In the genomic region with DNA sequence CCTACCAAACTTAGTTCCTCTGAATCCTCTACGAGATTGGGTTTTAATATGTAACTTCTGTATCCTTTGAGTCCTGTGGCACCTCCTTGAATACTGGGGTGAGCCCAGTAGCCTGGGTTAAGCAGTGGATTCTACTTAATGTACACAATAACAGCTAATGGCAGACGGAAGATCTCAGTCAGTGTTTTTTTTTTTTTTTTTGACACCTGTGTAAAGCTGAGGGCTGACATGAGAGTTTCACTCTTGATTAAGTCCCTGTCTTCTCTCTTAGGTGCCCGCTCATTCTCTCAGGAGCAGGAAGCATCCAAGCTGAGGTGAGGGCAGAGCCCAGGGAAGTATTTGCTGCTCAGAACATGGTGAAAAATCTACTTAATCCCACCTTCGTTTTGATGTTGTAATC, we compare ENCODE assay signal across 25 mouse cellular contexts.
"Had no signal": no experiment of that assay in that cellular context is flagged by ENCODE, and none has a peak within 500 bp of the region (broad histone marks: within the 10 kb centered on the region; RNA-seq: fewer than 3 reads in every experiment).

No protein-coding gene starts in this region.

- H3K4me1 ChIP-seq: heart, embryonic 12.5 days; hindbrain, embryonic 15.5 days; intestine, embryonic 15.5 days; kidney, embryonic 15.5 days; limb, embryonic 13.5 days; limb, embryonic 15.5 days; liver, embryonic 12.5 days had no signal

- DNase-seq: gastrocnemius, adult 2 months; gastrocnemius, postnatal 10 days; gastrocnemius, postnatal 25 days; heart, adult 2 months; heart, postnatal 10 days; heart, postnatal 4 days; kidney, adult 11 months; kidney, adult 2 months; kidney, adult 9 months; kidney, postnatal 14 days; kidney, postnatal 36 days; layer of hippocampus, adult 9-11 months; layer of hippocampus, postnatal 36 days; left cerebral cortex, postnatal 4 days had no signal

- H3K4me2 ChIP-seq: heart, embryonic 12.5 days; hindbrain, embryonic 13.5 days; hindbrain, embryonic 15.5 days; intestine, embryonic 15.5 days; kidney, embryonic 15.5 days; limb, embryonic 13.5 days; limb, embryonic 15.5 days; liver, embryonic 12.5 days had no signal

- H3K27ac ChIP-seq: gastrocnemius, adult 2 months; heart, adult 2 months; hindbrain, embryonic 13.5 days; hindbrain, embryonic 15.5 days; intestine, embryonic 15.5 days; kidney, embryonic 15.5 days; kidney, postnatal 0 days; limb, embryonic 13.5 days; limb, embryonic 15.5 days; liver, embryonic 12.5 days; liver, embryonic 14.5 days had no signal

- H3K4me3 ChIP-seq: gastrocnemius, adult 2 months; heart, adult 2 months; heart, embryonic 12.5 days; hindbrain, embryonic 10.5 days; hindbrain, embryonic 13.5 days; hindbrain, embryonic 15.5 days; intestine, embryonic 15.5 days; kidney, embryonic 15.5 days; limb, embryonic 13.5 days; limb, embryonic 15.5 days; liver, embryonic 12.5 days had no signal

- H3K9me3 ChIP-seq: heart, embryonic 12.5 days; hindbrain, embryonic 10.5 days; hindbrain, embryonic 13.5 days; hindbrain, embryonic 15.5 days; intestine, embryonic 15.5 days; kidney, embryonic 15.5 days; limb, embryonic 13.5 days; limb, embryonic 15.5 days; liver, embryonic 12.5 days had no signal

- H3K9ac ChIP-seq: heart, embryonic 12.5 days; hindbrain, embryonic 13.5 days; hindbrain, embryonic 15.5 days; intestine, embryonic 15.5 days; kidney, embryonic 15.5 days; limb, embryonic 13.5 days; limb, embryonic 15.5 days; liver, embryonic 12.5 days; liver, embryonic 14.5 days had no signal

- H3K36me3 ChIP-seq: heart, embryonic 12.5 days; hindbrain, embryonic 10.5 days; hindbrain, embryonic 13.5 days; hindbrain, embryonic 15.5 days; intestine, embryonic 15.5 days; kidney, embryonic 15.5 days; limb, embryonic 13.5 days; limb, embryonic 15.5 days; liver, embryonic 12.5 days had no signal

- H3K27me3 ChIP-seq: hindbrain, embryonic 13.5 days; hindbrain, embryonic 15.5 days; intestine, embryonic 15.5 days; kidney, embryonic 15.5 days; limb, embryonic 13.5 days; limb, embryonic 15.5 days; liver, embryonic 12.5 days had no signal

- ATAC-seq: intestine, embryonic 15.5 days; liver, embryonic 12.5 days had no signal
